Mouse (Mus musculus) intestine, embryonic 16.5 days (tissue): ENCODE data around the gene Gm10570. TPM values are rescaled to one million over a fixed set of nuclear protein-coding genes. Genes with fewer than 3 reads are reported as not detected.

Experiments used
- ATAC-seq: fragments of 200-750 bp; cut with Nextera tagmentation; 2 replicates; pipeline ENCODE4 v1.8.0; 2017; ENCODE audit warnings: moderate TSS enrichment, moderate library complexity
- H3K27ac ChIP-seq: fragments of 300-500 bp; sonication (generic); 2 replicates; pipeline ENCODE4 v1.5.1; 2014; ENCODE audit warnings: mild to moderate bottlenecking, low read length
- H3K27me3 ChIP-seq: fragments of 300-500 bp; sonication (generic); replicated peaks from 2 replicates; pipeline ENCODE4 v1.6.1; 2014; ENCODE audit warnings: low read length, control low read depth, mixed read lengths; ENCODE audit not compliant: control insufficient read depth, insufficient read depth
- H3K36me3 ChIP-seq: fragments of 300-500 bp; sonication (generic); 2 replicates; pipeline ENCODE4 v1.6.1; 2014; ENCODE audit warnings: low read length, control low read depth; ENCODE audit not compliant: control insufficient read depth, insufficient read depth
- H3K4me1 ChIP-seq: fragments of 300-500 bp; sonication (generic); 2 replicates; pipeline ENCODE4 v1.6.1; 2014; ENCODE audit warnings: low read length, control low read depth, mixed read lengths; ENCODE audit not compliant: control insufficient read depth, insufficient read depth
- H3K4me2 ChIP-seq: fragments of 300-500 bp; sonication (generic); 2 replicates; pipeline ENCODE4 v1.6.1; 2014; ENCODE audit warnings: low read depth, low read length, control low read depth
- H3K4me3 ChIP-seq: fragments of 300-500 bp; sonication (generic); 2 replicates; pipeline ENCODE4 v1.5.1; 2014; ENCODE audit warnings: mild to moderate bottlenecking, low read length
- H3K9ac ChIP-seq: fragments of 300-500 bp; sonication (generic); 2 replicates; pipeline ENCODE4 v1.6.1; 2014; ENCODE audit warnings: low read depth, low read length
- H3K9me3 ChIP-seq: fragments of 300-500 bp; sonication (generic); 2 replicates; pipeline ENCODE4 v1.6.1; 2016; ENCODE audit warnings: low read length, control low read depth; ENCODE audit not compliant: control insufficient read depth
- WGBS: fragments of 180-500 bp; shearing (Covaris S2); extraction: QIAGEN DNeasy Blood & Tissue Kit; methylation state at CpG from one replicate; pipeline ENCODE4 v1.1.7; 2014; 5-methylcytosine and 5-hydroxymethylcytosine counted together
- polyA plus RNA-seq: library from polyadenylated mRNA; unstranded; fragments of >200 nt; fragmentation: Nextera tagmentation; extraction: Ambion mirVana; gene quantifications from 2 replicates; pipeline ENCODE4 v1.2.1, GENCODE M21; 2015

Gm10570 gene
- polyA plus RNA-seq, 1 experiment from 2014 or later = not detected

DNA sequence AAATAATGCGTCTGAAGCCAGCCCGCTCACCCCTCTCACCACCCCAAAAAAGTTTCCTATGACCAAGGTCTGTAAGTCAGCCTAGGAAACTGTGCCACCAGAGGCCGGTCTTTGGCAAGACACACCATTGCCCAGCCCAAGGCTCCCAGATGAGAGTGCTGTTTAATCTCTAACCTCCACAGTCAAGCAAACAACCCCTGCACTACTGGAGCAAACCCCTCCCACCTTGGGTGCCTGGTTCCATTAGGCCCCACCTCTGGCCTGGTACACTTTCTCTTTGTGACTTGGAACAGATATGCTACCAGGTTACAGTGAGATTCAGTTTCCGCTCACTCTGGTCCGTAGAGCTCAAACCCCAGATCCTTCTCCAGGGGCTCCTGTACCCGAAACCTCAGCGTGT is 41.4 kb downstream of the Gm10570 start:
- Histone ChIP-seq H3K36me3 (no peaks in the 10 kb centered on the region), H3K4me3 (peak overlapping the region; percentile 31; the same call in 1 of the 2 replicates), H3K4me2 (peak overlapping the region; percentile 52), H3K9me3 (no peaks in the 10 kb centered on the region), H3K27me3 (no peaks in the 10 kb centered on the region; the same call in 1 of the 2 replicates), H3K9ac (peak overlapping the region; percentile 30; the same call in 1 of the 2 replicates), H3K4me1 (peaks cover 8% of the 10 kb centered on the region), H3K27ac (no peak overlapping the region)
- ATAC-seq = peak; percentile 85
- 60% methylated on average over 7 of the region's 7 CpGs for WGBS

DNA sequence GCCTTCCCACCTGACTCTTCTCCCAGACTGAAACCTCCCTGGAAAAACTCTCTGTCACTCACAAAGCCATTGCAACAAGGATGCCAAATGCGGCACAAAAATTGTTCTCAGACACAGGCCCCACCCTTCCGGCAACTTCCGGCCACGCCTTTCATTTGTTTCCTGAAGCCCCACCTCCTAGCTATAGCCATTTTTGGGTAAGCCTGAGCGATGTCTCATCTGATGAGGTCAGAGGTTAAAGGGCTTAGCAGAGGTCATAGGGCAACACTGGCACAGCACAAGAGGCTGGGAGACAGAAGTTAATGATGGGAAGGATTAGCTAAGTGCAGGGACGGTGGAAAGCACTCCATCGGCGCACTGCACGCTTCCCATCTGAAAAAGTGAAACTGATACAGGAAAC is 41.9 kb downstream of the Gm10570 start:
- Histone ChIP-seq H3K4me1 (peaks cover 8% of the 10 kb centered on the region), H3K9ac (no peak overlapping the region), H3K9me3 (no peaks in the 10 kb centered on the region), H3K27me3 (no peaks in the 10 kb centered on the region; the same call in 1 of the 2 replicates), H3K4me2 (peak overlapping the region; percentile 52), H3K36me3 (no peaks in the 10 kb centered on the region), H3K27ac (no peak overlapping the region), H3K4me3 (peak overlapping the region; percentile 31)
- ATAC-seq = no peak; the same call in 1 of the 2 replicates
- 48% methylated on average over 9 of the region's 9 CpGs for WGBS

DNA sequence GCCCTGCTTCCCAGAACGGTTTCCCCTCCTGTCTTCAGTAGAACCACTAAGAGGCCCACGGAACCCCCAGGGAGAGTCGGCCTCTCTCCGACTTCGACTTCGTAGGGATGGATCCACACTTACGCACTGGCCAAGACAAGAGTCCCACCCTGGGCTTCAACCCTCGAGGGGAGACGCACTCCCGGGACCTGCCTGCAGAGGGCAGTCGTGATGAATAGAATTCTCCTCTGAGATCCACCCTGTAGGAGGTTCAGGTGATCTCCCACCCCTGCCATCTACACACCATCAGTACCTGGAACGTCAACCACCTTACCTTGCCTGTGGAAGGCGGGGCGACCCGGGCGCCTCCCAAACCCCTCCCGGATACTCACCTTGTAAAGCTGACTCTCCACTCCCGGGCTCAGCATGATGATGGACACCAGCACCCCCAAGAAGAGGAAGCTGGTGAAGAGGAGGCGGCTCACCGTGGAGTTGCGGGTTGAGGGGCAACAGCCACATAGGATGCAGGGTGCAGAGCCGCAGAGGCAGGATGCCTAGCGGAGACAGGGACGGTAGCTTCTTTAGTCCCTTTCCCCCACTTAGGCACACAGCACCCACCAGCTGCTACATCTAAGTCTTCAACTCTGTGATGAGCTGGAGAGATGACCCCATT is 43.6 kb downstream of the Gm10570 start:
- no peak overlapping the region for H3K4me2 ChIP-seq
- no peaks in the 10 kb centered on the region for H3K9me3 ChIP-seq
- no peak for ATAC-seq
- H3K4me1 ChIP-seq = peaks cover 8% of the 10 kb centered on the region
- H3K27me3 ChIP-seq = no peaks in the 10 kb centered on the region; the same call in 1 of the 2 replicates
- no peaks in the 10 kb centered on the region for H3K36me3 ChIP-seq
- no peak overlapping the region for H3K27ac ChIP-seq
- no peak overlapping the region for H3K9ac ChIP-seq
- no peak overlapping the region for H3K4me3 ChIP-seq
- 26% methylated on average over 24 of the region's 24 CpGs for WGBS

DNA sequence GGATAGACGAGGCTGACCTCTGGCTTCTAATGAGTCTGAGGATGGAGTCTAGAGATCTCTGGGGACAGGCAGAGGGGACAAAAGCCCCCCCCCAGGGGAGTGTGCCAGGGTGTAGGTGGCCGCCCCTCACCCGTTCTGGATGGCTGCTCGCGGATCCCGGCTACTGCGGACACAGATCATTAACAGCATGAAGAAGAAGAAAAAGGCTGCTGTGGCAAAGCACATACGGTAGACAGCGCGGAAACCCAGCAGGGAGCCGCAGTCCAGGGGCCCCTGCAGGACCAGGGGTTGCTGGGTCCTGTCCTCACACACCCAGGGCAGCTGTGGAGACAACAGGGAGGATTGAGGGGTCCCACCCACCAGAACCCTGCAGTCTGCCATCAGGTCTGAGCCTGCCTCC is 44.3 kb downstream of the Gm10570 start:
- H3K9ac ChIP-seq = no peak overlapping the region
- H3K4me1 ChIP-seq = peaks cover 8% of the 10 kb centered on the region
- H3K27ac ChIP-seq = no peak overlapping the region
- H3K9me3 ChIP-seq = no peaks in the 10 kb centered on the region
- ATAC-seq = no peak
- no peak overlapping the region for H3K4me3 ChIP-seq
- no peaks in the 10 kb centered on the region for H3K36me3 ChIP-seq
- WGBS = 54% methylated on average over 11 of the region's 11 CpGs
- no peaks in the 10 kb centered on the region; the same call in 1 of the 2 replicates for H3K27me3 ChIP-seq
- no peak overlapping the region for H3K4me2 ChIP-seq

DNA sequence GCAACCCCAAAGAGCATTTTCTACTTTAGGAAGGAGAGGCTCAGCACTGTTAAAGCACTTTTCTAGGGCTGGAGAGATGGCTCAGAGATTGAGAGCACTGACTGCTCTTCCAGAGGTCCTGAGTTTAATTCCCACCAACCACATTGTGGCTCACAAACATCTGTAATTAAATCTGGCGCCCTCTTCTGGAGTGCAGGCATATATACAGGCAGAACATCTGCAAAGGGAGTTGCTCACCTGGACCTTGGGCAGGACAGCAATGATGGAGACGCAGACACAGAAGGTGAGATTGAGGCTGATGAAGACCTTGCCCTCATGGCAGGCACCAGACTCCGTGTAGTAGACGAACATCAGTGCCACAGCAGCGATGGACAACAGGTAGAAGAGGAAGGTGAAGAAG is 48.1 kb downstream of the Gm10570 start:
- Histone ChIP-seq H3K4me1 (no peaks in the 10 kb centered on the region), H3K4me3 (no peak overlapping the region), H3K36me3 (no peaks in the 10 kb centered on the region), H3K4me2 (no peak overlapping the region), H3K27me3 (no peaks in the 10 kb centered on the region; the same call in 1 of the 2 replicates), H3K27ac (no peak overlapping the region), H3K9ac (no peak overlapping the region), H3K9me3 (no peaks in the 10 kb centered on the region)
- no peak for ATAC-seq
- WGBS = 24% methylated on average over 5 of the region's 5 CpGs

Other genes with a start within 250 kb of the Gm10570 start
- gene Pef1, start 206.1 kb downstream of the Gm10570 start, polyA plus RNA-seq = 81.6 and 81.7 TPM in 2 replicates
- 0.22 and 0.34 TPM in 2 replicates for gene Hcrtr1, start 169.3 kb downstream of the Gm10570 start, polyA plus RNA-seq
- 78.3 and 80.3 TPM in 2 replicates for gene Tinagl1, start 133.6 kb downstream of the Gm10570 start, polyA plus RNA-seq
- gene Gm853, start 86.3 kb downstream of the Gm10570 start, polyA plus RNA-seq = not detected in 2 replicates
- gene Serinc2, start 29.5 kb downstream of the Gm10570 start, polyA plus RNA-seq = 20.6 and 22.8 TPM in 2 replicates
- gene Fabp3, start 79 bp downstream of the Gm10570 start, polyA plus RNA-seq = 4.0 and 4.5 TPM in 2 replicates
- gene Zcchc17, start 51.3 kb upstream of the Gm10570 start, polyA plus RNA-seq = 56.3 and 59.7 TPM in 2 replicates
- gene Snrnp40, start 51.5 kb upstream of the Gm10570 start, polyA plus RNA-seq = 108 and 118 TPM in 2 replicates